Mouse (Mus musculus) embryonic facial prominence, embryonic 12.5 days (tissue): Measurements from ENCODE around the gene Zswim3. TPM values are rescaled to one million over a fixed set of nuclear protein-coding genes. Genes with fewer than 3 reads are reported as not detected.

Experiments
- ATAC-seq: fragments of 200-750 bp; cut with Nextera tagmentation; 2 replicates; pipeline ENCODE4 v1.8.0; 2017; ENCODE audit not compliant: insufficient number of reproducible peaks, insufficient read depth, low FRiP score, low TSS enrichment
- H3K27ac ChIP-seq: fragments of 300-500 bp; sonication (generic); 2 replicates; pipeline ENCODE4 v1.5.1; 2016; ENCODE audit warnings: mild to moderate bottlenecking
- H3K27me3 ChIP-seq: fragments of 300-500 bp; sonication (generic); 2 replicates; pipeline ENCODE4 v1.6.1; 2016; ENCODE audit warnings: mild to moderate bottlenecking, moderate library complexity
- H3K36me3 ChIP-seq: fragments of 300-500 bp; sonication (generic); 2 replicates; pipeline ENCODE4 v1.6.1; 2016; ENCODE audit warnings: mild to moderate bottlenecking
- H3K4me1 ChIP-seq: fragments of 300-500 bp; sonication (generic); 2 replicates; pipeline ENCODE4 v1.6.1; 2016
- H3K4me2 ChIP-seq: fragments of 300-500 bp; sonication (generic); replicated peaks from 2 replicates; pipeline ENCODE4 v1.6.1; 2016; ENCODE audit warnings: mild to moderate bottlenecking, moderate library complexity
- H3K4me3 ChIP-seq: fragments of 300-500 bp; sonication (generic); 2 replicates; pipeline ENCODE4 v1.5.1; 2016; ENCODE audit warnings: mild to moderate bottlenecking
- H3K9ac ChIP-seq: fragments of 300-500 bp; sonication (generic); 2 replicates; pipeline ENCODE4 v1.6.1; 2016; ENCODE audit warnings: mild to moderate bottlenecking, moderate library complexity
- H3K9me3 ChIP-seq: fragments of 300-500 bp; sonication (generic); 2 replicates; pipeline ENCODE4 v1.6.1; 2016; ENCODE audit warnings: mild to moderate bottlenecking, moderate library complexity
- WGBS: fragments of 180-500 bp; shearing (Covaris S2); methylation state at CpG from one replicate; pipeline ENCODE4 v1.1.7; 2016; 5-methylcytosine and 5-hydroxymethylcytosine counted together
- polyA plus RNA-seq: library from polyadenylated mRNA; unstranded; fragments of >200 nt; fragmentation: Nextera tagmentation; extraction: Ambion mirVana; gene quantifications from 2 replicates; pipeline ENCODE4 v1.2.1, GENCODE M21; 2016

Gene Zswim3
- polyA plus RNA-seq, 1 experiment from 2014 or later: 9.5 TPM

DNA sequence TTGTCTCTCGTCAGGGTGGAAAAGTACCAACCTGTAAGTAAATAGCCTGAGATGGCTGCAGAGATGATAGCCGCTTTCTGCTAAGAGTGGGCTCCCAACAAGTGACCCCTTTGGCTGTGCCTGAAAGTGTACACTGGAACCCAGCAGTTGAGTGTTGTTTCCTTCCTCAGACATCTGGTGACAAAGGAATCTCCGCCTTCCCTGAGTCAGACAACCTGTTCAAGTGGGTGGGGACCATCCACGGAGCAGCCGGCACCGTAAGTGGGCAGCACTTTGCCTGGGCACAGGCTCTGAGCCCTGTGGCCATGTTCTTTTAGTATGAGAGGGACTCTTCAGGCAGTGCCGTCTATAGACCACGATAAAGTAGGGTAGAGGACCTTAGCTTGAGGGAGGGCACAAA, 33.8 kb upstream of the Zswim3 start:
- Histone ChIP-seq H3K4me3 (peak overlapping the region; percentile 91), H3K27ac (0 out of 2 replicates have a peak overlapping the region, but pooled peaks have one; percentile 30), H3K36me3 (peaks cover 42% of the 10 kb centered on the region), H3K27me3 (no peaks in the 10 kb centered on the region), H3K4me2 (peak overlapping the region; percentile 80), H3K9me3 (no peaks in the 10 kb centered on the region), H3K9ac (peak overlapping the region; percentile 79; the same call in 1 of the 2 replicates), H3K4me1 (peaks cover 23% of the 10 kb centered on the region)
- ATAC-seq: no peak
- WGBS: 83% methylated on average over 8 of the region's 8 CpGs

DNA sequence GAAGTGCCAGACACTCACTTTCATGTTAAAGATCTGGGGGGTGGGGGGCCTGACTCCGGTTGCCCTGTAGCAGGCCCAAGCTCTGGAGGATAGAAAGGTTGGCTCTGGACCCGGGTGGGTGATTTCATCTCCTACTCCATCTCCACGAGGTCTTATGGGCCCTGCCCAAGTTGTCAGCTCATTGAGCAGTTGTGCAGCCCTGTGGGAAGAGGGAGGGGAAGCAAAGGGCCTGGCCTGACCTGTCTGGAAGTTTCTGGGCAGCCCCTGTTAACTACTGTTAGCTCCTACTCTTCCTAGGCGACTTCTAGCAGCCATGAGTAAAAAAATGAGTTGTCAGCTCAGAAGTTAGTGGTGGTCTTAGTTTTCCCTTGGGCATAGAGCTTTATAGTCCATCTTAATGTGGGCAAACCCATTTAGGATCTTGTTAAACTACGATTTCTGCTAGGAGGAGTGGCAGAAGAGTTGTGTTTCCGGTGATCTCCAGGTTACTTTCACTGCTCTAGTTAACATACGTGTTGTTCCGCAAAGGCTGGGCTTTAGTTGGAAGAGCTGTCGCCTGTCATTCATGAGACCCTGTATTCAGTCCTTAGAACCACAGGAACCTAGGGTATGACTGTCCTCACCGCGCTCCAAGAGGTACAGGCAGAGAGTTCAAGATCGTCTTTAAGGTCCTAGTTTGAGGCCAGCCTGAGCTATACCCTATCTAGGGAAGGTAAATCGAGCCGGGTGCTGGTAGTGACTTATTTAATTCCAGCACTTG, 31.5 kb upstream of the Zswim3 start:
- H3K9me3 ChIP-seq: no peaks in the 10 kb centered on the region
- H3K4me2 ChIP-seq: no peak overlapping the region
- peaks cover 23% of the 10 kb centered on the region for H3K4me1 ChIP-seq
- peaks cover 21% of the 10 kb centered on the region for H3K36me3 ChIP-seq
- no peak overlapping the region for H3K27ac ChIP-seq
- no peak overlapping the region for H3K4me3 ChIP-seq
- 78% methylated on average over 14 of the region's 14 CpGs for WGBS
- ATAC-seq: no peak
- H3K9ac ChIP-seq: no peak overlapping the region
- H3K27me3 ChIP-seq: 0 out of 2 replicates have a peak, but pooled peaks cover 4% of the 10 kb centered on the region

DNA sequence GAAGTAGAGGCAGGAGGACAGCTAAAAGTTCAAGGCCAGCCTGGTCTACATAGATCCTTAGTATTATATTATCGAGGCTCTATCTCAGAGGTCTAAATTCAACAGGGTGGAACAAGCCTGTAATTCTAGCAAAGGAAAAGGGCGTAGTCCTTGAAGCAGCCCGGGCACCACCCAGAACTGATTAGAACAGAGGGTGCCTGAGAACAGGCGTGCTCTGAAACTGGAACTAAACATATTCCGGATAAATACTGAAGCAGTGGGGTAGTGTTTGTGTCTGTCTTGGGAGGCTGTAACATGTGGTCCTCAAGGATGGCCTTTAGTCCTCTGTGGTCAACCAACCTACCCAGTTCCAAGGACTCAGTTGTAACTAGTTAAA, 30.9 kb upstream of the Zswim3 start:
- H3K27me3 ChIP-seq: 0 out of 2 replicates have a peak, but pooled peaks cover 4% of the 10 kb centered on the region
- no peak overlapping the region for H3K27ac ChIP-seq
- no peak overlapping the region for H3K4me3 ChIP-seq
- 87% methylated on average over 5 of the region's 5 CpGs for WGBS
- no peak overlapping the region for H3K4me2 ChIP-seq
- ATAC-seq: no peak
- H3K9ac ChIP-seq: no peak overlapping the region
- H3K36me3 ChIP-seq: peaks cover 21% of the 10 kb centered on the region
- H3K4me1 ChIP-seq: peaks cover 23% of the 10 kb centered on the region
- no peaks in the 10 kb centered on the region for H3K9me3 ChIP-seq

DNA sequence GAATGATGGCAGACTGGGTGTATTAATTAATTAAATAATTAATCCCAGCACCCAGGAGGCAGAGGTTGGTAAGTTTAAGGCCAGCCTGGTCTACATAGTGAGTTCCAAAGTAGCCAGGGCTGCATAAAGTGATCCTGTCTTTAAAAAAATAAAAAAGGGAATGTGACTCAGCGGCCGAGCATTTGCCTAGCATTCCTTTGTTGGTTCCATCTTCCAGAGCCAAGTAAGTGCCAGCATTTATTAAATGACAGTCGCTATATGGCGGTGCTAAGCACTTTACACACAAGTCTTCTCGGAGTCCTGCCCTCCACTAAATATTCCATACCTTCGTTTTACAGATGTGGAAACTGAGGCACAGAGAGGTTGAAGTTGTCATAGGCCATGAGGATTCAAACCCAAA, 28.8 kb upstream of the Zswim3 start:
- H3K4me1 ChIP-seq: peaks cover 12% of the 10 kb centered on the region
- 0 out of 2 replicates have a peak, but pooled peaks cover 4% of the 10 kb centered on the region for H3K27me3 ChIP-seq
- H3K9ac ChIP-seq: no peak overlapping the region
- peaks cover 18% of the 10 kb centered on the region for H3K36me3 ChIP-seq
- H3K4me2 ChIP-seq: no peak overlapping the region
- no peak for ATAC-seq
- no peak overlapping the region for H3K27ac ChIP-seq
- no peaks in the 10 kb centered on the region for H3K9me3 ChIP-seq
- 90% methylated on average over 6 of the region's 6 CpGs for WGBS
- no peak overlapping the region for H3K4me3 ChIP-seq

DNA sequence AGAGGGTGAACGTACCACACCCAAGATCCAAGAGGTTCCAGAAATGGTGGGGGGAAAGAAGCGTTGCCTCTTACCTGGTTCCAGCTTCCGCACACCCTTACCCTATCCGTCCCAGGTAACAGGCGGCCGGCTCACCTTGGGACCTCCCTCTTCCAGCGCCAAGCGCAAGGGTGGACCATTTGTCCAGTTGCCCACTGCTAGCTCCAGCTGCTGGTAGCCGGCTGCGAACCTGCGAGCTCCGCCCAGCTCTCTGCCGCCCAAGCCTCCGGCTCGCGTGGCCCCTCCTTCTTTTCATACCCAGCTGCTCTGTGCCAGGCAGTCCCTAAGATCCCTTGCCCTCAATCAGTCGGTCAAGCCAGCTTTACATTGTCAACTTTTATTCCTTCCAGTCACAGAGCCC, 28.1 kb upstream of the Zswim3 start:
- no peak for ATAC-seq
- no peak overlapping the region for H3K4me2 ChIP-seq
- 66% methylated on average over 17 of the region's 17 CpGs for WGBS

DNA sequence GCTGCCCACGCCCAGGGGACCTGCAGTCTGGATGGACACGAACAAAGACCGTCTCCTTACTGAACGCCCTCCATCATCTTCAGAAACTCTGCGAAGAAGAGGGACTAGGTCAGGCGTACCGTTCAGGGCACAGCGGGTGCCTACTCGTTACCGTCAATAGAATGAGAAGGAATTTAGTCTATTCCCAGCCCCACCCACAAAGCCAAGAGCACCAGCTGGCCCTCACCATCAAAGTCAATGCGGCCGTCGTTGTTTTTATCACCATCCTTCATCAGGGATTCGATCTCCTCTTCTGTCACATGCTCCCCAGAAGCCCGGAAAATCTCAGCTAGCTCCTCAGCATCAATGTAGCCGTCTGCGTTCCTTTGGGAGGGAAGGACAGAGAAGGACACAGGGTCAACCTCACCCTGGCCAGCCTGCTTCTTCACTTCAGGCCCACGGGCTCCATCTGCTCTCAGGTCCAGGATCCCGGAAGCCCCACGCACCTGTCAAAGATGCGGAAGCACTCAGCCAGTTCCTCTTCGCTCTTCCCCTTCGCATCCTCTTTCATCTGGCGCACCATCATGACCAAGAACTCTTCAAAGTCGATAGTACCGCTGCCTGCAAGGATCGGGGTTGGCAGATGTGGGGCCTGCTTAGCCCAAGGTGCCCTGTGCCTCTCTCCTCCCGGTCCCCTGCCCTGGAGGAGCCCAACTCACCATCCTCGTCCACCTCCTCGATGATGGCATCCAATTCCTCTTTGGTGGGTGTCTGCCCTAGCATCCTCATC, 27.5 kb upstream of the Zswim3 start:
- Histone ChIP-seq H3K4me2 (no peak overlapping the region), H3K4me1 (peaks cover under 1% of the 10 kb centered on the region; the same call in 1 of the 2 replicates), H3K36me3 (peaks cover 5% of the 10 kb centered on the region; the same call in 1 of the 2 replicates), H3K27me3 (0 out of 2 replicates have a peak, but pooled peaks cover 4% of the 10 kb centered on the region), H3K9ac (no peak overlapping the region), H3K27ac (no peak overlapping the region), H3K4me3 (no peak overlapping the region), H3K9me3 (no peaks in the 10 kb centered on the region)
- ATAC-seq: no peak
- WGBS: 84% methylated on average over 30 of the region's 30 CpGs

More for the DNA sequence above, 28.1 kb upstream of the Zswim3 start:
- Histone ChIP-seq H3K27ac (no peak overlapping the region), H3K4me1 (peaks cover 6% of the 10 kb centered on the region), H3K9me3 (no peaks in the 10 kb centered on the region), H3K9ac (no peak overlapping the region), H3K27me3 (0 out of 2 replicates have a peak, but pooled peaks cover 4% of the 10 kb centered on the region), H3K4me3 (no peak overlapping the region), H3K36me3 (peaks cover 12% of the 10 kb centered on the region)

DNA sequence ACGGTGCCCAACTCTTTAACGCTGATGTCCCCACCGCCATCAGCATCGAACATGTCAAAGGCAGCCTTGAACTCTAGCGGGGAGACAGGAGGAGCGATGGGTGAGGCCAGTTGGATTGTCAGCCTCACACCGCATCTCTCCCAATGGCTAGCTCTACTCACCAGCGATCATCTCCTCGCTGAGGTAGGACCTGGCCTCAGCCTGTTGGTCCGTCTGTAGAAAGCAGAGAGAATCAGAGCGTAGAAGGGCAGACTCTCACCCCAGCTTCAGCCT, 26.9 kb upstream of the Zswim3 start:
- H3K27ac ChIP-seq: no peak overlapping the region
- peaks cover 2% of the 10 kb centered on the region; the same call in 1 of the 2 replicates for H3K36me3 ChIP-seq
- 0 out of 2 replicates have a peak, but pooled peaks cover 4% of the 10 kb centered on the region for H3K27me3 ChIP-seq
- WGBS: 92% methylated on average over 11 of the region's 11 CpGs
- ATAC-seq: no peak
- no peak overlapping the region for H3K4me2 ChIP-seq
- no peaks in the 10 kb centered on the region for H3K4me1 ChIP-seq
- H3K9me3 ChIP-seq: no peaks in the 10 kb centered on the region
- H3K9ac ChIP-seq: no peak overlapping the region
- H3K4me3 ChIP-seq: no peak overlapping the region

DNA sequence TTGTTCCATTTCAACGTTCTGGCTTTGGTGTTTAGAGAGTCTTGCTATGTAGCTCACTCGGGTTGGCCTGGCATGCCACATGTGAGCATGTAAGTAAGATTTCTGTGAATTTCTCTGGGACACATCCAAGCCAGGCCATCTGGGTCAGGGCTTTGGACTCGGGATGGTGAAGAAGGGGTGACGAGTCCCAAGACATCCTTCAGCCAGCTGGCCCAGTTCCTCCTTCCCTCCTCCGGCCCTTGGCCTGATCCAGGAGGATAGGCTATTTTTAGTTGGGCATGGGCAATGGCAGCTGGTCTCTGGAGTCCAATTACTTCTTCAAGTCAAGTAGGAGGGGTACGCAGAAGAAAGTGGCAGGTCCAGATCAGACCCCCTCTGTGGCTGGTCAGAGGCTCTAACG, 26.1 kb upstream of the Zswim3 start:
- 70% methylated on average over 7 of the region's 7 CpGs for WGBS
- H3K27me3 ChIP-seq: 0 out of 2 replicates have a peak, but pooled peaks cover 4% of the 10 kb centered on the region
- H3K4me2 ChIP-seq: no peak overlapping the region
- no peak overlapping the region for H3K4me3 ChIP-seq
- H3K9me3 ChIP-seq: no peaks in the 10 kb centered on the region
- no peak overlapping the region for H3K9ac ChIP-seq
- no peak overlapping the region for H3K27ac ChIP-seq
- H3K36me3 ChIP-seq: no peaks in the 10 kb centered on the region
- no peaks in the 10 kb centered on the region for H3K4me1 ChIP-seq
- ATAC-seq: no peak

DNA sequence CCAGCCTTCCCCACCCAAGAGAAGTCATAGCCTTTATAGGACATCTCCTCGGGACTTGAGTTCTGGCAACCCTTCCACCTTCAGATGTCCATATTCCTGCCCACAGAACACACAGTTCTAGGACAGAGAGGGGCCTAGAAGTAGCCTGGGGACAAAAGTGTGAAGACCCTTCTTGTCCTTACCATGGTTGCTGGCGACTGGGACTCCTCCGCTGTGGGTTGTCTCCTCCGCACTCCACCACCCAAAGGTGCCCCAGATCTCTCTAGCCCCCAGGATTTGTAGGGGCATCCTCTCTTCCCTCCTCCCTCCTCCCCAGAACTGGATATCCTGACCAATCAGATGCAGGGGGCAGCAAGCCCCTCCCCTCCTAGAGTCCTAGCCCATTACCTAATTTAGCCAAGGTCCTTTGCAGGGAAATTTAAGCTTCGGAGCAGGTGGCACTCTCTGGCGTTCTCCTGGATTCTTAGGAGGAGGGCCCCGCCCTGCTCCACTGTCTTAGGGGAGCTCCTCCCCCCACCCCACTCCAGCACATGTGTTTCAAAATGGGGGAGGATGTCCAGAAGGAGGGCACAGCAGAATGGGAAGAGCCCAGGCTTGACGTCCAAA, 25.3 kb upstream of the Zswim3 start, which contains the start of gene Tnnc2:
Gene Tnnc2 (minus strand): TSS at position 487 of the 606 bp plus-strand sequence.
- H3K9ac ChIP-seq: no peak within 1 kb of the TSS
- H3K4me2 ChIP-seq: no peak within 1 kb of the TSS
- WGBS: 69% methylated on average over 8 of the region's 8 CpGs
- H3K27me3 ChIP-seq: 0 out of 2 replicates have a peak, but pooled peaks cover 4% of the 10 kb centered on the region
- no peak for ATAC-seq
- H3K27ac ChIP-seq: no peak within 1 kb of the TSS
- H3K4me1 ChIP-seq: peaks cover 3% of the 10 kb centered on the region; the same call in 1 of the 2 replicates
- no peaks in the 10 kb centered on the region for H3K36me3 ChIP-seq
- H3K4me3 ChIP-seq: no peak within 1 kb of the TSS
- no peaks in the 10 kb centered on the region for H3K9me3 ChIP-seq

DNA sequence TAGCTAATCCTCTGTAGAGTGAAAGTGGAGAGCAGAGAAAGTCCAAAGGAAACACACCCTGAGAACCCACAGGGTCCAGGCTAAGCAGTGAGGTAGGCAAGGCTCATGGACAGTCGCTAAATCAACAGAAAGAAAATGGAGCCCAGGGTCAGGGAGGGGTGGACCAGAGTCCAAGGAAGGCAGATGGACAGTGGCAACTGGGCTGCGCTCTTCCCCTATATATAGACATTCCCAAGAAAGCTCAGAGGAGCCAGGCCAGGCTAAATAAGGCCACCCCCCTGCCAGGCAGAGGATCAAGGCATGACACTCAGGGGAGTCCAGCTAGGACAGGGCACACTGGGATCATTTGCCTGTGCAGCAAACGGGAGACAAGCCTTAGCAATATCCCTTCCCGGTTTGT, 23.0 kb upstream of the Zswim3 start:
- Histone ChIP-seq H3K4me3 (no peak overlapping the region), H3K4me2 (no peak overlapping the region), H3K27me3 (0 out of 2 replicates have a peak, but pooled peaks cover 2% of the 10 kb centered on the region), H3K9ac (no peak overlapping the region), H3K4me1 (peaks cover 12% of the 10 kb centered on the region; the same call in 1 of the 2 replicates), H3K27ac (no peak overlapping the region), H3K9me3 (no peaks in the 10 kb centered on the region), H3K36me3 (no peaks in the 10 kb centered on the region)
- 63% methylated on average over 4 of the region's 4 CpGs for WGBS
- ATAC-seq: no peak

DNA sequence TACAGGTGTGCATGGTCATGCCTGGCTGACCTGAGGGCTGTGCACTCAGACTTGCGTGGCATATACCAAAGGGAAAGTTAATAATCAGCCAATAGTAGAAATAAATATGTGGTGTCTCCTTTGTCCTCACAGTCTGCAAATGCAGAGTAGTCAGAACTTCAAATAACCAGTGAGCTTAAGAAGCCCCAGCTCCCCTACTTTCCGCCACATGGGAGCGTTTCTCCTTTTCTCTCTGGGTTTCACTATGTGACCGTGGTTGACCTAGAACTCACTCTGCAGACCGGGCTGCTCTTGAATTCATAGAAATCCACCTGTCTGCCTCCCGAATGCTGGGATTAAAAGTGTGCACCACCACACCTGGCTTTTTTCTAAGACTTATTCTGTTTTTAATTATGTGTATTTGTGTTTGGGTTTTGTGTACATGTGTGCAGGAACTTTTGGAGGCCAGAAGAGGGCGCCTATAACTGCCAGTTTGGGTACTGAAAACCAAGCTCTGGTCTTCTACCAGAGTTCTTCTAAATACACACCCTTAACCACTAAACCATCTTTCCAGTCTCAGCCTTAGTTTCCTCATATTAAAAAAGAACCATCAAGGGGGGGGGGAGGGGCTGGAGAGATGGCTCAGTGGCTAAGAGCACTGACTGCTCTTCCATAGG, 20.8 kb upstream of the Zswim3 start:
- H3K27me3 ChIP-seq: no peaks in the 10 kb centered on the region
- peak overlapping the region; percentile 64; the same call in 1 of the 2 replicates for H3K4me2 ChIP-seq
- no peaks in the 10 kb centered on the region for H3K9me3 ChIP-seq
- no peak for ATAC-seq
- no peak overlapping the region for H3K27ac ChIP-seq
- peaks cover 15% of the 10 kb centered on the region; the same call in 1 of the 2 replicates for H3K4me1 ChIP-seq
- WGBS: 71% methylated on average over 7 of the region's 7 CpGs
- H3K36me3 ChIP-seq: 0 out of 2 replicates have a peak, but pooled peaks cover 4% of the 10 kb centered on the region
- H3K9ac ChIP-seq: no peak overlapping the region
- H3K4me3 ChIP-seq: no peak overlapping the region
